ENCODE assay signal across 13 mouse cellular contexts in genomic region chr3:101634141-101634900, GRCm38 (mm10). TPM values are rescaled to one million over a fixed set of nuclear protein-coding genes. Genes with fewer than 3 reads are reported as not detected.
A peak's percentile ranks its signal among the peaks of the same experiment; 100 is the strongest.
DNase-seq lines count a peak whose midpoint lies in the region.
"Had no signal": no experiment of that assay in that cellular context is flagged by ENCODE, and none has a peak within 500 bp of the region (broad histone marks: within the 10 kb centered on the region; RNA-seq: fewer than 3 reads in every experiment).

No protein-coding gene starts in this region.

- DNase-seq in layer of hippocampus, adult 11-12 months (ENCODE audit: low spot score) = peak; percentile 19
- DNase-seq in layer of hippocampus, postnatal 36 days = no peak
- DNase-seq in frontal cortex, adult 2 months (ENCODE audit: extremely low spot score in 1 of 2, low spot score in 1 of 2) = peak; percentile 44 to 69
- peak; percentile 50 to 66 for DNase-seq in left cerebral cortex, postnatal 36 days (ENCODE audit: low spot score in 2 of 2)
- peak; percentile 68 to 77 for DNase-seq in right cerebral cortex, postnatal 10 days (ENCODE audit: low spot score in 2 of 2)
- DNase-seq in lung, postnatal 25 days (ENCODE audit: low spot score) = no peak
- DNase-seq in lung, postnatal 4 days = no peak
- no peak for DNase-seq in cerebellum, postnatal 14 days
- DNase-seq: adrenal gland, postnatal 36 days; cerebellum, adult 11-12 months; embryo, embryonic 11 days; gastrocnemius, adult 2 months; liver, postnatal 0 days had no signal

- intact Hi-C loops in left cerebral cortex, postnatal 36 days (cut with DNase I) = loop anchor here (2.0 kb wide), 1 partner anchor 30 kb away; the partner anchor contains the start of gene Atp1a1

RNA-seq across cellular contexts. Expression of gene Atp1a1, which starts 29.8 kb away (rescaled TPM):
- 100 to 1,000 TPM; 462 to 484 TPM for total RNA-seq in layer of hippocampus, postnatal 36 days (2021)
- polyA plus RNA-seq in frontal cortex, adult 2 months (2012; rRNA removed) = 503 and 558 TPM in 2 replicates
- 1,000 to 10,000 TPM; 1,016 to 1,239 TPM for total RNA-seq in left cerebral cortex, postnatal 36 days (2021)

Comparison
In these comparisons a context has a peak if more than half of its experiments do, and no peak if none do; other contexts are left out.
1. DNase-seq: peak in layer of hippocampus, adult 11-12 months (single experiment), frontal cortex, adult 2 months (2 of 2), left cerebral cortex, postnatal 36 days (2 of 2) and right cerebral cortex, postnatal 10 days (2 of 2); none in layer of hippocampus, postnatal 36 days (0 of 2), lung, postnatal 25 days (single experiment), lung, postnatal 4 days (0 of 2) and cerebellum, postnatal 14 days (0 of 2).